Mouse (Mus musculus) cerebellum, adult 9-10 months (tissue): ENCODE measurements around the gene Rps4x.

Source experiments
- DNase-seq: peaks from one replicate; pipeline ENCODE4 v3.0.0; 2022

Rps4x gene

GRCm38 (mm10) chrX:102188712-102189497 is at the start of gene Rps4x:
Rps4x (minus strand) TSS chrX:102189394.
- DNase-seq = peak; percentile 70

GRCm38 (mm10) chrX:102219126-102219525 is 29.9 kb upstream of the Rps4x start:
- peak; percentile 31 for DNase-seq

GRCm38 (mm10) chrX:102215356-102215755 is 26.2 kb upstream of the Rps4x start:
- peak; percentile 5 for DNase-seq

- no peak for DNase-seq
Measured at GRCm38 (mm10) chrX:102190840-102191239, 1.6 kb upstream of the Rps4x start.

GRCm38 (mm10) chrX:102189581-102189980 is 387 bp upstream of the Rps4x start:
- DNase-seq = no peak

- no peak for DNase-seq
Measured at GRCm38 (mm10) chrX:102187023-102187699, 2.0 kb downstream of the Rps4x start.

- no peak for DNase-seq
Measured at GRCm38 (mm10) chrX:102182575-102182974, 6.6 kb downstream of the Rps4x start.

GRCm38 (mm10) chrX:102175538-102176287 is 13.5 kb downstream of the Rps4x start:
- no peak for DNase-seq

- DNase-seq = no peak
Measured at GRCm38 (mm10) chrX:102170900-102171299, 18.3 kb downstream of the Rps4x start.

GRCm38 (mm10) chrX:102170135-102170534 is 19.1 kb downstream of the Rps4x start:
- DNase-seq = no peak

GRCm38 (mm10) chrX:102169724-102170123 is 19.5 kb downstream of the Rps4x start:
- no peak for DNase-seq

GRCm38 (mm10) chrX:102166986-102167385 is 22.2 kb downstream of the Rps4x start:
- DNase-seq = no peak

- DNase-seq = no peak
Measured at GRCm38 (mm10) chrX:102166521-102166920, 22.7 kb downstream of the Rps4x start.

GRCm38 (mm10) chrX:102163529-102163928 is 25.7 kb downstream of the Rps4x start:
- DNase-seq = no peak

- no peak for DNase-seq
Measured at GRCm38 (mm10) chrX:102163096-102163495, 26.1 kb downstream of the Rps4x start.

GRCm38 (mm10) chrX:102160528-102160927 is 28.7 kb downstream of the Rps4x start:
- no peak for DNase-seq

- peak; percentile 13 for DNase-seq
Measured at GRCm38 (mm10) chrX:102159778-102160177, 29.4 kb downstream of the Rps4x start.

GRCm38 (mm10) chrX:102157423-102157791 is 31.8 kb downstream of the Rps4x start:
- no peak for DNase-seq

GRCm38 (mm10) chrX:102156618-102157422 is 32.4 kb downstream of the Rps4x start, which contains the start of gene Ercc6l:
Ercc6l (minus strand) TSS chrX:102157091.
- DNase-seq = peak; percentile 86

GRCm38 (mm10) chrX:102141157-102141556 is 48.0 kb downstream of the Rps4x start:
- DNase-seq = no peak
